Mouse (Mus musculus) brain, embryonic 14.5 days (tissue): ENCODE results near the gene Ppp1r12a.

Source experiments
- CTCF ChIP-seq: fragments of 200-500 bp; IDR thresholded peaks from 2 replicates; pipeline ENCODE4 v1.5.1; 2012; ENCODE audit warnings: inconsistent platforms, mild to moderate bottlenecking, moderate library complexity, borderline replicate concordance; ENCODE audit not compliant: insufficient read depth, insufficient read length; ENCODE audit errors: extremely low read depth
- POLR2A ChIP-seq: fragments of 200-500 bp; IDR thresholded peaks from 2 replicates; pipeline ENCODE4 v1.6.1; 2012; ENCODE audit warnings: mild to moderate bottlenecking, inconsistent platforms, borderline replicate concordance; ENCODE audit not compliant: poor library complexity, insufficient read depth, insufficient read length, severe bottlenecking; ENCODE audit errors: extremely low read depth

- TF ChIP-seq POLR2A (no peak), CTCF (no peak)
These were observed 136.3 kb downstream of the Ppp1r12a start for GRCm38 (mm10) chr10:108298261-108298660.
